ENCODE assay signal across 13 mouse cellular contexts in the genomic region with DNA sequence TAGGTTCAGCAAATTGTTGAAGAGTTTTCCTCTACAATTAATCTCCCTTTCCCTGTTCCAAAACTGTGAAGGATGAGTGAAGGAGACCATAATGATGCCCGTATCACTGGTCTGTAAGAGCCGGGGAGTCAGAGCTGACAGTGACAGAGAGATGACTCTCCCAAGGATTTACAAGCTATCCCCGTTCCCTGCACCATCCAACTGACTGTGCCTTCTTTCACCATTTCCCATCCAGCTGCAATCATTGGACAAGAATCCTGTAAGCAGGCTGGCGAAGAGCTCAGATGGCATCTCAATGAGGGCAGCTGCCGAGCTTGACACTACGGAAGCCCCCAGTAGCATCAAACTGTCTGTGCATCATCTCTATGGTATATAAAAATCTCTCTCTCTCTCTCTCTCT.
"Had no signal": no experiment of that assay in that cellular context is flagged by ENCODE, and none has a peak within 500 bp of the region (broad histone marks: within the 10 kb centered on the region; RNA-seq: fewer than 3 reads in every experiment).

No protein-coding gene starts in this region.

- H3K36me3 ChIP-seq: limb, embryonic 13.5 days; midbrain, embryonic 12.5 days had no signal

- H3K9me3 ChIP-seq: limb, embryonic 13.5 days; midbrain, embryonic 12.5 days had no signal

- H3K27me3 ChIP-seq: midbrain, embryonic 12.5 days had no signal

- H3K4me3 ChIP-seq: limb, embryonic 13.5 days; midbrain, embryonic 12.5 days had no signal

- H3K4me2 ChIP-seq: limb, embryonic 13.5 days; midbrain, embryonic 12.5 days had no signal

- DNase-seq: kidney, adult 9 months; kidney, postnatal 36 days; left cerebral cortex, postnatal 4 days; lung, adult 18-20 months; retina, postnatal 1 day; right cerebral cortex, postnatal 4 days; spleen, adult 18-20 months; thymus, adult 18-20 months; thymus, postnatal 14 days had no signal

- H3K9ac ChIP-seq: limb, embryonic 13.5 days; liver, embryonic 14.5 days; midbrain, embryonic 12.5 days had no signal

- H3K27ac ChIP-seq: kidney, postnatal 0 days; limb, embryonic 13.5 days; liver, embryonic 14.5 days; midbrain, embryonic 12.5 days had no signal
